Mouse (Mus musculus): ENCODE measurements around the gene Mecr. TPM values are rescaled to one million over a fixed set of nuclear protein-coding genes. Genes with fewer than 3 reads are reported as not detected.

The Mecr gene
- total RNA-seq, 2 experiments from 2014 or later: 28.2 TPM

- no peak for DNase-seq
- intact Hi-C loops (cut with DNase I): loop anchor here (2.0 to 5.0 kb wide), 2 partner anchors 45 to 162 kb away; no protein-coding TSS in a partner anchor
Measured at GRCm38 (mm10) chr4:131917010-131917555, 73.8 kb downstream of the Mecr start.

Other genes with a start within 250 kb of the Mecr start
- gene Ptpru, start 5.2 kb upstream of the Mecr start, total RNA-seq (2021): 1 to 10 TPM; 4.3 to 5.9 TPM
- 10 to 100 TPM; 33.5 to 35.3 TPM for gene Srsf4, start 30.1 kb downstream of the Mecr start, total RNA-seq (2021)
- gene Tmem200b, start 78.3 kb downstream of the Mecr start, total RNA-seq (2021): 1 to 10 TPM; 6.5 to 8.6 TPM
- under 1 TPM in 1 of 2 experiments, not detected in 1; 0.11 TPM for gene Gm10300, start 231.2 kb downstream of the Mecr start, total RNA-seq (2021)
- 100 to 1,000 TPM; 144 to 148 TPM for gene Epb41, start 231.9 kb downstream of the Mecr start, total RNA-seq (2021)

Measured in heart, postnatal 36 days (tissue).